33 mouse cellular contexts compared by ENCODE assay signal in genomic region chr7:79159406-79159805, GRCm38 (mm10). TPM values are rescaled to one million over a fixed set of nuclear protein-coding genes. Genes with fewer than 3 reads are reported as not detected.
"Had no signal": no experiment of that assay in that cellular context is flagged by ENCODE, and none has a peak within 500 bp of the region (broad histone marks: within the 10 kb centered on the region; RNA-seq: fewer than 3 reads in every experiment).

No protein-coding gene starts in this region.

- H3K9ac ChIP-seq: heart, embryonic 12.5 days; heart, embryonic 13.5 days; heart, embryonic 15.5 days; hindbrain, embryonic 12.5 days; hindbrain, embryonic 13.5 days; hindbrain, embryonic 14.5 days; hindbrain, embryonic 15.5 days; intestine, embryonic 15.5 days; kidney, embryonic 15.5 days had no signal

- H3K4me3 ChIP-seq: heart, embryonic 10.5 days; heart, embryonic 12.5 days; heart, embryonic 13.5 days; heart, embryonic 15.5 days; hindbrain, embryonic 10.5 days; hindbrain, embryonic 12.5 days; hindbrain, embryonic 13.5 days; hindbrain, embryonic 15.5 days; intestine, embryonic 15.5 days; kidney, embryonic 15.5 days; layer of hippocampus, adult 2 months had no signal

- DNase-seq: heart, postnatal 10 days; heart, postnatal 14 days; heart, postnatal 36 days; heart, postnatal 4 days; kidney, adult 11 months; kidney, adult 18-20 months; kidney, adult 2 months; kidney, adult 8-10 months; kidney, adult 9 months; kidney, postnatal 10 days; kidney, postnatal 14 days; kidney, postnatal 25 days; kidney, postnatal 36 days; kidney, postnatal 4 days; layer of hippocampus, adult 9-11 months; layer of hippocampus, postnatal 36 days had no signal

- H3K36me3 ChIP-seq: heart, embryonic 10.5 days; heart, embryonic 12.5 days; heart, embryonic 13.5 days; heart, embryonic 15.5 days; hindbrain, embryonic 10.5 days; hindbrain, embryonic 12.5 days; hindbrain, embryonic 13.5 days; hindbrain, embryonic 15.5 days; intestine, embryonic 15.5 days; kidney, embryonic 15.5 days had no signal

- ATAC-seq: inflammation-experienced regulatory T-cells, adult 6 months; intestine, embryonic 15.5 days; intestine, embryonic 16.5 days had no signal

- H3K4me1 ChIP-seq: heart, embryonic 10.5 days; heart, embryonic 12.5 days; heart, embryonic 13.5 days; heart, embryonic 15.5 days; hindbrain, embryonic 10.5 days; hindbrain, embryonic 12.5 days; hindbrain, embryonic 13.5 days; hindbrain, embryonic 15.5 days; intestine, embryonic 15.5 days; kidney, embryonic 15.5 days had no signal

- H3K27ac ChIP-seq: heart, embryonic 10.5 days; heart, embryonic 13.5 days; heart, embryonic 15.5 days; hindbrain, embryonic 10.5 days; hindbrain, embryonic 12.5 days; hindbrain, embryonic 13.5 days; hindbrain, embryonic 14.5 days; hindbrain, embryonic 15.5 days; intestine, embryonic 15.5 days; kidney, embryonic 15.5 days; kidney, postnatal 0 days; layer of hippocampus, adult 2 months had no signal

- H3K4me2 ChIP-seq: heart, embryonic 11.5 days; heart, embryonic 12.5 days; heart, embryonic 13.5 days; heart, embryonic 15.5 days; hindbrain, embryonic 12.5 days; hindbrain, embryonic 13.5 days; hindbrain, embryonic 14.5 days; hindbrain, embryonic 15.5 days; intestine, embryonic 15.5 days; kidney, embryonic 15.5 days had no signal

- H3K9me3 ChIP-seq: heart, embryonic 10.5 days; heart, embryonic 15.5 days; hindbrain, embryonic 10.5 days; hindbrain, embryonic 12.5 days; hindbrain, embryonic 13.5 days; hindbrain, embryonic 15.5 days; intestine, embryonic 15.5 days had no signal

- H3K27me3 ChIP-seq: heart, embryonic 12.5 days; heart, embryonic 13.5 days; heart, embryonic 15.5 days; hindbrain, embryonic 12.5 days; hindbrain, embryonic 15.5 days; intestine, embryonic 15.5 days; kidney, embryonic 15.5 days had no signal

RNA-seq across cellular contexts. Expression of gene Hapln3, which starts 28.6 kb away (rescaled TPM):
- total RNA-seq: hematopoietic stem cell, adult 5-6 weeks had no signal
- polyA plus RNA-seq: inflammation-experienced regulatory T-cells, adult 6 months had no signal
